Mouse (Mus musculus) WW6 (cell line): ENCODE measurements around the gene Tns1.

Experiments used
- DNase-seq: peaks from one replicate; pipeline ENCODE4 v3.0.0-alpha.2; 2013; ENCODE audit warnings: low read depth, low spot score

Tns1 gene

DNA sequence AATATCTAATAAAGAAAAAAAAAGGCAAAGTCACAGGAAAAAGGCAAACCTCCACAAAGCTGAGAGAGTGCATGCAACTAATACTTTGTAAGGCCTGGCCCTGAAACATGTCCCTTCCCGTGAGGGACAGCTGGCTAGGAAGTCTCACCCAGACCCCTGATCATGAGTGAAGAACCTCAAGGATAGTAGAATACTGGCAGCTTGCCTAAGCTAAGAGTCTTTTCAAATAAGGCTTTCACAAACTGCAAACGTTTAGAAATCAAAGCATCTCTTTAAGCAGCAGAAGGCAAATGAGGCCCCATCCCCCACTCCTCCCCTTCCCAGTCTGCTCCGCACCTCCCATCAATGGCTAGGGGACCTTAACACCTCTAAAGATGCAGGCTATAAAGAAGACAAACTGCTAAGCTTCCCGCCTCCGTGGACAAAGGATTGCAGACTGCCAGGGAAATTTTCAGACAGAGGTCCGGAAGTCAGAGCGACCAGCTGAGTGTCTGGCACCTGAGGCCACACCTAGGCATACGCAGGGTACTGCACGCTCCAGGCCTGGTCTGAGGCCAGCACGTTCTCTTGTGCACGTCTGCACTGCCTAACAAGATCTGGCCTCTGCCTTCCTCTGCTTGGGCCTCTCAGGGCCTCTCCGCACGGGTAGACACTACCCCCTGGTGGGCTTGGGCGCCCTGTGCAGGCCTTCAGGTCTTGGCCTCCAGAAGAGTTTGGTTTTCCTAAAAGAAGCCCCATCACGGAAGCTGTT, 261.8 kb downstream of the Tns1 start:
- DNase-seq, result peak; percentile 69

DNA sequence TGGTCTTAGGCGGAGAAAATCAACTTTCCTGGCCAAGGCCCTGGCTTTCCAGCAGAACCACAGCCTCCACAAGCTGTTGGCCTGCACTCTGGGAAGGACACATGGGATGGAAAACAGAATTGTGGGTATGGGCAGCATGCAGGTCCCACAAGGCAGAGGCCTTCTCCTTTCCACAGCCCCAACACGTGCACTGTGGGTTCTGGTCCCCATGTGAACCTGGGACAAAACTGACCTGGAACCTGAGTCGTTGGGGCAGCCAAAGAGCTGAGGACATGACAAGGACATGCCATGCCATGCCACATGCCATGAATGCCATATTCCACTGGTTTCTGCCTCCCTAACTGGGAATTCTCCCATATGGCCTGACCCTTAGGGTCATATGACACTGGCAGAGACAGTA, 263.8 kb downstream of the Tns1 start:
- DNase-seq, result no peak
